In the genomic region with DNA sequence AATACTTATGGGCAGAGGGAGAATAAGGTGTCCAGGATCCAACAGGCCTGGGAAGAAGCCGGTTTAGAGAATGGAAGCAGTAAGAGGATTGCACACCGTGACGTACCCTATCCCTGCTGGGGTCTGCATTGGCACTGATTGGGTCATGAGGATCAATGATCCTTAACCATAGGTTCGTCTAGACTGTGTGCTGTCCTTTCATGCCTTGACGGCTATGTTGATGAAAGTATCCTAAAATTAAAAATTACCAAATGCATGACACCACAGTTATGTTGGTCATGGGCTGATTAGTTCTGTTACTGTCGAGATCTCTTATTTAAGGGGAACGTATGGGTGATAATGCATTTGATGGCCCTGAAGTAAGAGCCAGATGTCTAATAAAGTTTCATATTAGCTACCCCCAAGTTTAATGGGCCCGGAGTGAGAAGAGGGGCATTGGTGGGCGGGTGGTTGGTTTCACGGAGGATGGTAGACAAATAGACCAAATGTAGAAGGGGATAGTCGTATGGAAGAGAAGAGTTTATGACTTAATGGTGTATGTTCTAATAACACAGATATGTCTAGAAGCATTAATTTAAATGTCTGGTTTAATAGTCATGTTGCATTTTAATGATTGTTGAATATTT, we compare ENCODE assay signal across 8 mouse cellular contexts.
DNase-seq lines count a peak whose midpoint lies in the region; ATAC-seq lines count a peak whose summit lies in the region.

No protein-coding gene starts in this region.

- no peaks in the 10 kb centered on the region for H3K36me3 ChIP-seq in kidney, embryonic 14.5 days (ENCODE audit: control insufficient read depth, insufficient read depth, low read length)
- no peaks in the 10 kb centered on the region for H3K36me3 ChIP-seq in hindbrain, embryonic 12.5 days

- H3K27ac ChIP-seq in kidney, embryonic 14.5 days (ENCODE audit: low read depth, low read length), result no peak overlapping the region
- no peak overlapping the region for H3K27ac ChIP-seq in hindbrain, embryonic 12.5 days

- H3K4me2 ChIP-seq in kidney, embryonic 14.5 days (replicated peaks; ENCODE audit: low read depth, low read length), result no peak overlapping the region
- H3K4me2 ChIP-seq in hindbrain, embryonic 12.5 days (replicated peaks), result no peak overlapping the region

- no peak overlapping the region for H3K4me3 ChIP-seq in kidney, embryonic 14.5 days (ENCODE audit: low read length)
- no peak overlapping the region for H3K4me3 ChIP-seq in hindbrain, embryonic 12.5 days

- DNase-seq in kidney, adult 9 months, result no peak
- no peak for DNase-seq in adrenal gland, postnatal 10 days
- DNase-seq in spleen, postnatal 14 days (ENCODE audit: low spot score in 2 of 2), result no peak
- DNase-seq in thymus, postnatal 25 days, result no peak

- H3K4me1 ChIP-seq in kidney, embryonic 14.5 days (ENCODE audit: control insufficient read depth, insufficient read depth, low read length), result peaks cover 9% of the 10 kb centered on the region; the same call in 1 of the 2 replicates
- peaks cover 13% of the 10 kb centered on the region for H3K4me1 ChIP-seq in hindbrain, embryonic 12.5 days

- H3K9me3 ChIP-seq in kidney, embryonic 14.5 days (ENCODE audit: control insufficient read depth, low read length), result no peaks in the 10 kb centered on the region
- peaks cover 4% of the 10 kb centered on the region; the same call in 1 of the 2 replicates for H3K9me3 ChIP-seq in hindbrain, embryonic 12.5 days (replicated peaks)

- WGBS in kidney, embryonic 14.5 days, result 86% methylated on average over 11 of the region's 11 CpGs
- WGBS in hindbrain, embryonic 12.5 days, result 87% methylated on average over 11 of the region's 11 CpGs

- H3K9ac ChIP-seq in kidney, embryonic 14.5 days (ENCODE audit: low read depth, low read length), result no peak overlapping the region
- no peak overlapping the region for H3K9ac ChIP-seq in hindbrain, embryonic 12.5 days

- H3K27me3 ChIP-seq in kidney, embryonic 14.5 days (ENCODE audit: control insufficient read depth, insufficient read depth, low read length), result no peaks in the 10 kb centered on the region
- H3K27me3 ChIP-seq in hindbrain, embryonic 12.5 days, result no peaks in the 10 kb centered on the region

- peak; percentile 95; the same call in 1 of the 2 replicates for ATAC-seq in kidney, embryonic 14.5 days (ENCODE audit: low FRiP score, low TSS enrichment)
- ATAC-seq in common myeloid progenitor, adult 5-6 weeks (replicated peaks; ENCODE audit: low read depth, poor library complexity, severe bottlenecking), result peak; percentile 97
- ATAC-seq in hindbrain, embryonic 12.5 days (ENCODE audit: low FRiP score), result peak; percentile 79; the same call in 1 of the 2 replicates
- ATAC-seq in megakaryocyte, adult 5-6 weeks (ENCODE audit: poor library complexity, severe bottlenecking), result peak; percentile 94
